Mouse (Mus musculus) left cerebral cortex, adult 2 months (tissue): Measurements from ENCODE around the gene Epha8. TPM values are rescaled to one million over a fixed set of nuclear protein-coding genes. Genes with fewer than 3 reads are reported as not detected.

Experiments
- DNase-seq, 2 experiments: peaks; one replicate each; pipeline ENCODE4 v3.0.0; 2021 to 2022; ENCODE audit warnings: low spot score in 2 of 2, mixed read lengths in 1 of 2; ENCODE audit errors: extremely low spot score in 1 of 2
- H3K27ac ChIP-seq: fragments of 200-600 bp; 2 replicates; pipeline ENCODE4 v1.8.1; 2022
- H3K4me3 ChIP-seq: fragments of 200-600 bp; 2 replicates; pipeline ENCODE4 v1.8.1; 2022
- CTCF ChIP-seq: fragments of 200-600 bp; IDR thresholded peaks from 2 replicates; pipeline ENCODE4 v1.8.1; 2022; ENCODE audit warnings: antibody characterized with exemption, mild to moderate bottlenecking, moderate library complexity
- intact Hi-C: fragments of 180-260 bp; cut with DNase I; formaldehyde crosslinking; loops from one replicate; pipeline ENCODE4 v1.15.1; 2025
- total RNA-seq, 2 experiments: library from RNA; stranded (reverse); gene quantifications; 2 replicates each; pipeline ENCODE4 v1.2.3; 2021

Gene Epha8
- total RNA-seq, 2 experiments from 2014 or later = 3.5 to 4.6 TPM

DNA sequence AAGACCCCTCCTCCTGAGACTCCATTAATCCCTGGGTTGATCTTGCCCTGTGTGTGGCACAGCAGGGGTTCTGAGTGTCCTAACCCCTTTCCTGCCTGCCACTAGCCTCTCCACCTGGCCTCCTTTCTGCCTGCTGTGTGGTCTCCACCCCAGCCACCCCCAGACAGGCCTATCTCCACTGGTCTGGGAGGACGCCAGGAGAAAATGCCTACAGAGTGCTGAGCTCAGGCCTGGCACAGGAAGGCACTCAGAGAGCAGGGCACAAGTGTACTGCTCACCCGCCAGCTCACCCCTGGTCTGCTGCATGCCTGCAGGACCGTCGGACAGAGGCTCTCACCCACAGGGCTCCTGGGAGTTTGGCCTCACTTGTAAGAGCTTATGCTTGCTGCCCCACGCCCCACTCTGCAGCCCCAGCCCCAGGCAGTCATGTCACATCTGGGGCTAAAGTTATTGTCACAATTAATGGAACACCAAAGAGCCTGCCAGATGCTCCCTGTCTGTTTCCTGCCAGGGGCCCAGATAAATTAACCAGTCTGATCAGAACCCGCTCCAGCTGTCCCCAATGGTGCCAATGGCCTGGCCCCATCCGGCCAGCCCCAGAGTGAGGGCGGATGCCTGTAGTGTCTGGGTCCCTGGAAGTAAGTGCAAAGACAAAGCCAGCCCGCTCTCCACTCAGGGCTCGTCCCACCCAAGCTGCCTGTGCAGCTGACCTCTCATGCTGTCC, 7.2 kb downstream of the Epha8 start:
- TF ChIP-seq CTCF = no peak
- Histone ChIP-seq H3K4me3 (no peak overlapping the region), H3K27ac (no peak overlapping the region)
- DNase-seq = peak in 1 of 2 experiments; percentile 28
- intact Hi-C loops = no loop called here

DNA sequence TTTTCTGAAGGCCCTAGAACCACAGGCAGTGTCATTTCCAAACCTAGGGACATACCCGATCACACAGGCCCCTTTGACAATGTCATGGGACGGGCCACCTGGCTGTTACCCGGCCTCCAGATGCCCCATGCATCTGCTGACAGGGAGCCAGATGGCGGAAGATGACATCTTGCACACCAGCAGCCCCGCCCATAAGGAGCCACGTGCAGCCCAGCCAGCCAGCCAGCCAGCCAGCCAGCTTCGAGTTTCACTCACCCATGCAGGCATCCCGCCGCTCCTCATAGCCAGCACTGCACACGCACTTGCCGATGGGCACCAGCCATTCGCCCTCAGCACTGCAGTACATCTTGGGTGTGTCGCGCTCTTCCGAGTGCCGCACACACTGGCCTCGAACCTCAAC, 11.2 kb downstream of the Epha8 start:
- intact Hi-C loops = no loop called here
- no peak for DNase-seq
- TF ChIP-seq CTCF = no peak
- Histone ChIP-seq H3K27ac (no peak overlapping the region), H3K4me3 (no peak overlapping the region)

DNA sequence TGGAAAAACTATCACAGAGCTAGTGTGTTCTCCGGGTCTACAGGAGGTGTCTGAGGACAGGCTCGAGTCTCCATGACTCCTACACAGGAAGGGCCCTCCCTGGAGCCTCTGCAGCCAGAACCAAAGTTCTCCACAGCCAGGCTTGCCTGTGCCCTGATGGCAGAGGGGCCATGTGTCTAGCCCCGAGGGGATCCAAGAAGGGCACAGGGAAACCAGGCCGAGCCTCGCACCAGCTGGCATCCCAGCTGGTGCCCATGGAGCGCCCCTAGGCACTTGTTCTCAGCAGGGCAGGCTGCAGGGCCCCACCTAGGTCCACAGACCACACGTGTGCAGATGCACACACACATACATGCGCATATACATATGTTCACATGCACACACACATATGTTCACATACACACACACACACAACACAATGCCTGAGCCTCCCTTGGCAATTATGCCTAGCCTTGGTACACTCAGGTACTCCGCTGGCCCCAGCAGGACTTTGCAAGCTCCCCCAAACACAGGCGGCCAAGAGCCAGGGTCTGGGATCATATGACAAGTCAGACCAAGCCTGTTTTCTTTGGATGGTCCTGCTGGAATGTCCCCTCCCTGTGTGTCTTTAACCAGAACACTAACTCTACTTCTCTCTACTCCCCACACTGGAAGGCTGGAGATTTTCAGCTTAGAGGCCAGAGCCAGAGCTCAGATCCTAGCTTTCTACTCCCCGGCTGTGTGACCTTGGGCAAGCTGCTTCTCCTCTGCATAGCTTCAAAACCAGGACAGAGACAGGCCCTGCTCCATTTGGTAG, 11.9 kb downstream of the Epha8 start:
- H3K4me3 ChIP-seq = no peak overlapping the region
- intact Hi-C loops = no loop called here
- DNase-seq = no peak
- TF ChIP-seq CTCF = no peak
- no peak overlapping the region for H3K27ac ChIP-seq

DNA sequence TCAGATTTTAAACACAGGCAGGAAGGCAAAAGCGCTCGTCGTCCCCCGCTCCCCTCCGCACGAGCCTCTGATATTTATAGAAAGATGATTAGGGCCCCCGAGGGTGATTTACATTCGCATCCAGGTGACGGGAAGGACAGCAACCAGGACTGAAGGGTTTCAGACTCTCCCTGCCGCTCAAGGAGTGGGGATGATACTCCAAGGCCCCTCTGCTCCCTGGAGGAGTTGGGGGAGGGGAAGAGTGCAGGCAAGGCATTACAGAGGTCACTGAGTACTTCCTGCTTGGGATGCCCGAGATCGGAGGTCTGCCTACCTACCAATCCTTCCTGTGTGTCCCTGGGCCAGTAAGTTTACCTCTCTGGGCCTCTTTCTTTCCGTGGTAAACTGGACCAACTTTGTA, 13.4 kb downstream of the Epha8 start:
- H3K27ac ChIP-seq = no peak overlapping the region
- no peak overlapping the region for H3K4me3 ChIP-seq
- no peak for DNase-seq
- intact Hi-C loops = no loop called here
- TF ChIP-seq CTCF = no peak

DNA sequence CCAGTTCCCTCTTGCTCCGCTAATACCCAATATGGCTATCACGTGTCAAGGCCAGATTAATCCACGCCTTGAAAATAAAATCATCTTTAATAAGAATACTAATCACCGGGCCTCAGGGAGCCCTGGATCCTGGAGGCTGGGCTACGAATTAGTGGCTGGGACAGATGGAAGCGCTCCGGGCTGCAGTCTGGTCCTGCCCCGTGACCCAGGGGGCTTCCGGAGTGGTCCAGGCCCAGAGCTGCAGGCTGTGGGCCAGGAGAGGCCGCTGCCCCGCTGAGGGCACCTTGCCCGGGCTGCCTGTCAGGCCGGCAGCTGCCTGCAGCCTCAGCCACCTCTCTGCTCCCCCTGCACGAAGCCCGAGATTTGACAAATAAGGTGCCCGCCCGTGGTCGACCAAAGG, 13.9 kb downstream of the Epha8 start:
- no peak overlapping the region for H3K4me3 ChIP-seq
- intact Hi-C loops = no loop called here
- DNase-seq = no peak
- TF ChIP-seq CTCF = no peak
- no peak overlapping the region for H3K27ac ChIP-seq

DNA sequence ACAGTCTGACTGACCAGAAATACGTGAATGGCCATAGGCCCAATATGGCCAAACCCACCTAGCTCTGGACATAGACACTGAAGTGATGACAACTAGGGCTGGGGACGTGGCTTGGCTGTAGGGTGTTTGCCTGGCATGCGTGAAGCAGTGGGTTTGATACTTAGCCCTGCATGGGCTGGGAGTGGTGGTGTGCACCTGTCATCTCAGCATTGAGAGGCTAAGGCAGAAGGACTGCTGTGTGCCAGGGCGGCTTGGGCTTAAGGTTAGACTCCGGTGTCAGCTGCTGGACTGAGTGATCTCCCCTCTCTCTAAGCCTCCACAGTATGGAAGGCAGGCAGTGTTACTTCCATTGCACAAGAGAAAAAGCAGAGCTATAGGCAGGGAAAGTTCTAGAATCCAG, 18.7 kb downstream of the Epha8 start:
- intact Hi-C loops = no loop called here
- Histone ChIP-seq H3K4me3 (no peak overlapping the region), H3K27ac (no peak overlapping the region)
- TF ChIP-seq CTCF = no peak
- no peak for DNase-seq

DNA sequence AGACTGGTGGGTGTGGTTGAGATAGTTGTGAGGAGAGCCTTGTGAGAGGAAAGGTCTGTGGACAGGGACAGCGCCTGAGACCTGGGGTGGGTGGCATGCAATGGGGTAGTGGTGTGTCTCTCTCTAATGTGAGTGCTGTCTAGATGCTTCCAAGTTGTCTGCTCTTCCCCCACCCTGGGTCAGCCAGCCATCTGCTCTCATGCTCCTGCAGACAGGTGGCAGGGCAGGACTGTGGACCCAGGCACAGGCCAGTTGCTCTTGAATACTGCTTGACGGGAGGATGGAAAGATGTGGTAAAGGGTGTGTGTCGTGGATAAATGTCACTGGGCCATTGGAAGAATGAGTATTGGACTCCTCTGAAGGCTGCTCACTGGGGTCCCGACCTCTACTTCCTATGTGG, 19.3 kb downstream of the Epha8 start:
- intact Hi-C loops = no loop called here

DNA sequence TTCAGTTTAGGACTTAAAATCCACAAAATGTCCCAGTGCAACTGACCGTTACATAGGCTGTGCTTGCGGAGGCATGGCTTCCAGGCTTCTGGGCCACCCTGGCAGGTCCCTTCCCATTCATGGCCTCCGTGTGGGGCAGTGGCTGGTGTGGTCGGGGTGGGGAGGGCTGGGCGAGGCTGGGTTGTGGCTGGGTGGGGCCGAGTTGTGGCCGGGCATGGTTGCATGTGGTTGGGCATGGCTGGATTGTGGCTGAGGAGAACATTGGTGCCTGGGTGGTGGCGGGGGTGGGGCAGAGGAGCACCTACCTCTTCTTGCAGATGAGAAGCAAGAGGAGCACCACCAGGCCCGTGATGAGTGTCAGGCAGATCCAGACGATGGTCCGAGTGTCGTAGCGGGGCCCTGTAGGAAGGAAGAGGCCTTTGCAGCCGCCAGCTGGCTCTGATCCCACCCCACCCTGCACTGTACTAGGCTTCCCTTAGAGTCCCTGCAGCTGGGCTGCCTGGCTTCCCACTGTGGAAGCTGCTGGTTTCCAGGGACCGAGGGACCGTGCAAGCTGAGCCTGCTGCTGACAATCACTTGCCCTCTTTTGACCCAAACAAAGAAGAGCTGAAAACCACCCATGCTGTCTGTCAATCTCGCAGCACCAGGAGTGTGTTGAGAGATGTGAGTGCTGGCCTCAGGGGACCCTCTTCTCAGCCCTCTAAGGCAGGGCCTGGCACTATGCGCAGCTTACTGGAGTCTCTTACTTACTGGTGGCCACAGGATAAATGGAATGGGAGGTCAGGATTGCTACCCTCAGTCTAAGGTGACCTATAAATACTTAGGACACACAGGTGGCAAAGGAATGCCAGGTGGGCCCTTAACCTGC, 21.6 kb downstream of the Epha8 start:
- no peak overlapping the region for H3K4me3 ChIP-seq
- no peak for TF ChIP-seq CTCF
- intact Hi-C loops = no loop called here
- DNase-seq = no peak
- no peak overlapping the region for H3K27ac ChIP-seq

More for the DNA sequence above, 19.3 kb downstream of the Epha8 start:
- Histone ChIP-seq H3K27ac (no peak overlapping the region), H3K4me3 (no peak overlapping the region)
- no peak for TF ChIP-seq CTCF
- no peak for DNase-seq

DNA sequence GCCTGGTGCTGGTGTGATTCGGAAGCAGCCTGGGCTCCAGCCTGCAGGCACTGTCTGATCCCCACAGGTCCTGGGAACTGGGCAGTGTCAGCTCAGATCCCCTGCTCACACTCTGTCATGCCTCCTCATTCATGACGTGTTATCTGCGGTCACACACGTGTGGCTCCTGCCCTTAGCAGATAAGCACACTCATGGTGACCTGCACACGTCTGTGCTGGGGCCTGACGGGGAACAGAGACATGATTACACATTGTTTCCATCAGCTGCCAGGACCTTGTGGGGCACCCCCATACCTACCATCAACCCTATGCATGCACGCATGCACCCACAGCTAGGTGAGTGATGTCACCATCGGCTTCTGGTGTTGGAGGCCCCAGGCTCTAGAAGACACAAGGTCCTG, 26.1 kb downstream of the Epha8 start:
- TF ChIP-seq CTCF = no peak
- intact Hi-C loops = no loop called here
- no peak for DNase-seq
- H3K27ac ChIP-seq = no peak overlapping the region
- no peak overlapping the region for H3K4me3 ChIP-seq

DNA sequence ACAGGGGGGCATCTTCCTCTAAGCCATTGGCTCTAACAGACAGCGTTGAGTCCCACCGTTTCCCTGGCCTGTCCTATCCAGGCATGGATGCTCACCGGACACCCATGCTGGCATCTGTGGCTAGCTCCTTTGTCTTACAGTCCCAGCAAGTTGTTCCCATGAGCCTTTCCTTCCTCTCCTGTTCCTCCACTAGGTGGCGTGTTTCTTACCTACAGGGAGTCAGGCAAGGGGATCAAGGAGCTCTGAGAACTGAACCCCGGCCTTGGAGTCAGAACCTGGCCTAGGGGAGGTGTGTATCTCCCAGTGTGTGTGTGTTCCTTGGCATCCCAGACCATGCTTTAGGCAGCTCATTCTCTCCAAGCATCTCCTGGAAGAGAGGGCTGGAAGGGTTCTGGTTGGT, 27.7 kb downstream of the Epha8 start:
- DNase-seq = no peak
- no peak overlapping the region for H3K4me3 ChIP-seq
- intact Hi-C loops = loop anchor here (5.0 kb wide), 1 partner anchor 43 kb away; no protein-coding TSS in a partner anchor
- TF ChIP-seq CTCF = peak; percentile 65
- H3K27ac ChIP-seq = no peak overlapping the region

DNA sequence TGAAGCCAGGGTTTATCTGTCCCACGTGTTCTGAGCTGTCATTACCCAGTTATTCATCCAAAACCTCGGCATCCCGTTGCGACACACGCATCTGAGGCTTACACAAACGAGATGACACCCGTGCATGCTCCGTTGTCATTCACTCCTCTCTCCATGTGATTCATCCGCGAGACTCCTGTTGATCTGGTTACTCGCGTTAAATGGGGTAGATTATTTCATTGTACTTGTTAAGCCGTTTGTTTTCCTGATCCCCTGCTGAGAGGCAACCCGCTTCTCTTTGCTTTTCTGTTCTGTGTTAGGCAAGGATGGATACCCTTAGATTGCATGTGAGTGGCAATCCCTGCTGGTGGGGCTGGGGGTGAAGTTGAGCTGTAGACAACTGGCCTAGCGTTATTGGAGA, 30.8 kb downstream of the Epha8 start:
- Histone ChIP-seq H3K27ac (no peak overlapping the region), H3K4me3 (no peak overlapping the region)
- no peak for TF ChIP-seq CTCF
- intact Hi-C loops = loop anchor here (5.0 kb wide), 1 partner anchor 46 kb away; no protein-coding TSS in a partner anchor
- DNase-seq = no peak

DNA sequence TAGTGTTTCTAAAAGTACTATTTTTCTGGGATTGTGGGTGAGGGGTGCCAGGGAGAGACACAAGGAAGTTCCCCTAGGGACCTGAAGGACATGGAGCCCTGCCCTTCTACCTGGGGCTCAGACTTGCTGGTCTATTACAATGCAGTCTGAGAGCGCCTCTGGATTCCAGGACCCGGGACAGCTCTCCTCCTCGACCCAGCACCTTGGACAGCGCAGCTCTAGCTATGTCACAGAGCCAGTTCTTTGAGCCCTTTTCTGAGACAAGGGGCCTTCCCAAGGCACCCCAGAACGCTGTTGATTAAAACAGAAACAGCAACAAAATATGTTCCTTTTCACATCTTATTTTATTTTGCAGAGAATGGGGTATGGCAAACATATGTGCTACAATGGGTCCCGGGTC, 32.1 kb downstream of the Epha8 start:
- TF ChIP-seq CTCF = no peak
- H3K27ac ChIP-seq = no peak overlapping the region
- no peak for DNase-seq
- intact Hi-C loops = no loop called here
- no peak overlapping the region for H3K4me3 ChIP-seq
